Mouse (Mus musculus) stomach, postnatal 0 days (tissue): ENCODE measurements around the gene Ddx24.
"Not testable (repeated sequence)": the region's sequence is repeated elsewhere in the genome, so short reads cannot be mapped to it uniquely, and the experiment has no call there.

ENCODE experiments used
- CTCF ChIP-seq: IDR thresholded peaks from 2 replicates; pipeline ENCODE4 v1.5.1; 2016; ENCODE audit warnings: antibody characterized with exemption, low read depth, mild to moderate bottlenecking, moderate library complexity
- EP300 ChIP-seq: optimal IDR thresholded peaks from 2 replicates; pipeline ENCODE3; 2016; ENCODE audit warnings: antibody characterized with exemption

GRCm38 (mm10) chr12:103444261-103444660 is 18.6 kb upstream of the Ddx24 start:
- not testable (repeated sequence) for TF ChIP-seq CTCF, EP300
